Mouse (Mus musculus): ENCODE results near the gene Cetn2. TPM values are rescaled to one million over a fixed set of nuclear protein-coding genes. Genes with fewer than 3 reads are reported as not detected.

Gene Cetn2
- polyA plus RNA-seq, 1 experiment from 2014 or later = 91.5 TPM

- Histone ChIP-seq H3K27me3 (ENCODE audit: control insufficient read depth, insufficient read depth, low read depth, low read length) (no peaks in the 10 kb centered on the region), H3K4me2 (ENCODE audit: low read depth, low read length) (no peak overlapping the region), H3K27ac (ENCODE audit: low read length) (no peak overlapping the region), H3K9me3 (ENCODE audit: control insufficient read depth, low read length) (no peaks in the 10 kb centered on the region), H3K36me3 (ENCODE audit: control insufficient read depth, insufficient read depth, low read length) (no peaks in the 10 kb centered on the region), H3K4me3 (ENCODE audit: low read length) (no peak overlapping the region), H3K9ac (ENCODE audit: low read length) (no peak overlapping the region), H3K4me1 (replicated peaks; ENCODE audit: control insufficient read depth, insufficient read depth, low read length) (no peaks in the 10 kb centered on the region)
- 15% methylated on average over 2 of the region's 2 CpGs for WGBS
- ATAC-seq (ENCODE audit: low read depth) = 0 out of 2 replicates have a peak, but pooled peaks have one; percentile 26
These were observed 9.8 kb downstream of the Cetn2 start for GRCm38 (mm10) chrX:72908404-72908741.

- no peaks in the 10 kb centered on the region for H3K9me3 ChIP-seq (ENCODE audit: control insufficient read depth, low read length)
- H3K27ac ChIP-seq (ENCODE audit: low read length) = no peak overlapping the region
- no peak for ATAC-seq (ENCODE audit: low read depth)
- no peaks in the 10 kb centered on the region for H3K36me3 ChIP-seq (ENCODE audit: control insufficient read depth, insufficient read depth, low read length)
- no peak overlapping the region for H3K9ac ChIP-seq (ENCODE audit: low read length)
- no peaks in the 10 kb centered on the region for H3K4me1 ChIP-seq (replicated peaks; ENCODE audit: control insufficient read depth, insufficient read depth, low read length)
- no peak overlapping the region for H3K4me3 ChIP-seq (ENCODE audit: low read length)
- H3K27me3 ChIP-seq (ENCODE audit: control insufficient read depth, insufficient read depth, low read depth, low read length) = no peaks in the 10 kb centered on the region
- WGBS = 73% methylated on average over 6 of the region's 6 CpGs
- no peak overlapping the region for H3K4me2 ChIP-seq (ENCODE audit: low read depth, low read length)
These were observed 10.4 kb downstream of the Cetn2 start for GRCm38 (mm10) chrX:72907619-72908403.

- WGBS = 31% methylated on average over 1 of the region's 1 CpGs
- ATAC-seq (ENCODE audit: low read depth) = no peak
- H3K9ac ChIP-seq (ENCODE audit: low read length) = no peak overlapping the region
These were observed 15.7 kb downstream of the Cetn2 start for GRCm38 (mm10) chrX:72902530-72902929.

GRCm38 (mm10) chrX:72896055-72896437 lies 22.2 kb downstream of the Cetn2 start:
- no peak for ATAC-seq (ENCODE audit: low read depth)
- no peak overlapping the region for H3K4me3 ChIP-seq (ENCODE audit: low read length)
- 67% methylated on average over 1 of the region's 1 CpGs for WGBS
- H3K36me3 ChIP-seq (ENCODE audit: control insufficient read depth, insufficient read depth, low read length) = no peaks in the 10 kb centered on the region
- no peak overlapping the region for H3K4me2 ChIP-seq (ENCODE audit: low read depth, low read length)
- no peaks in the 10 kb centered on the region for H3K4me1 ChIP-seq (replicated peaks; ENCODE audit: control insufficient read depth, insufficient read depth, low read length)
- no peak overlapping the region for H3K9ac ChIP-seq (ENCODE audit: low read length)
- no peaks in the 10 kb centered on the region for H3K27me3 ChIP-seq (ENCODE audit: control insufficient read depth, insufficient read depth, low read depth, low read length)
- H3K27ac ChIP-seq (ENCODE audit: low read length) = no peak overlapping the region
- H3K9me3 ChIP-seq (ENCODE audit: control insufficient read depth, low read length) = no peaks in the 10 kb centered on the region

More at GRCm38 (mm10) chrX:72902530-72902929, 15.7 kb downstream of the Cetn2 start:
- Histone ChIP-seq H3K4me2 (ENCODE audit: low read depth, low read length) (no peak overlapping the region), H3K9me3 (ENCODE audit: control insufficient read depth, low read length) (no peaks in the 10 kb centered on the region), H3K4me3 (ENCODE audit: low read length) (no peak overlapping the region), H3K27ac (ENCODE audit: low read length) (no peak overlapping the region), H3K27me3 (ENCODE audit: control insufficient read depth, insufficient read depth, low read depth, low read length) (no peaks in the 10 kb centered on the region), H3K4me1 (replicated peaks; ENCODE audit: control insufficient read depth, insufficient read depth, low read length) (no peaks in the 10 kb centered on the region), H3K36me3 (ENCODE audit: control insufficient read depth, insufficient read depth, low read length) (no peaks in the 10 kb centered on the region)

- 64% methylated on average over 5 of the region's 5 CpGs for WGBS
- no peaks in the 10 kb centered on the region for H3K4me1 ChIP-seq (replicated peaks; ENCODE audit: control insufficient read depth, insufficient read depth, low read length)
- H3K27me3 ChIP-seq (ENCODE audit: control insufficient read depth, insufficient read depth, low read depth, low read length) = no peaks in the 10 kb centered on the region
- H3K9ac ChIP-seq (ENCODE audit: low read length) = no peak overlapping the region
- ATAC-seq (ENCODE audit: low read depth) = no peak
- no peak overlapping the region for H3K4me2 ChIP-seq (ENCODE audit: low read depth, low read length)
- no peak overlapping the region for H3K4me3 ChIP-seq (ENCODE audit: low read length)
- H3K9me3 ChIP-seq (ENCODE audit: control insufficient read depth, low read length) = no peaks in the 10 kb centered on the region
- H3K36me3 ChIP-seq (ENCODE audit: control insufficient read depth, insufficient read depth, low read length) = no peaks in the 10 kb centered on the region
- H3K27ac ChIP-seq (ENCODE audit: low read length) = no peak overlapping the region
These were observed 22.7 kb downstream of the Cetn2 start for GRCm38 (mm10) chrX:72895388-72896054.

Other genes starting within 250 kb of the Cetn2 start
- gene Gabrq, start 93.2 kb downstream of the Cetn2 start, polyA plus RNA-seq (2015; fragmentation: Nextera tagmentation; extraction: Ambion mirVana) = 0.74 and 0.84 TPM in 2 replicates
- 18.4 and 18.9 TPM in 2 replicates for gene Nsdhl, start 146 bp upstream of the Cetn2 start, polyA plus RNA-seq (2015; fragmentation: Nextera tagmentation; extraction: Ambion mirVana)
- gene Zfp185, start 68.9 kb upstream of the Cetn2 start, polyA plus RNA-seq (2015; fragmentation: Nextera tagmentation; extraction: Ambion mirVana) = 8.7 and 10.1 TPM in 2 replicates
- not detected in 2 replicates for gene Pnma5, start 118.7 kb upstream of the Cetn2 start, polyA plus RNA-seq (2015; fragmentation: Nextera tagmentation; extraction: Ambion mirVana)
- 0.10 and 0.15 TPM in 2 replicates for gene Pnma3, start 146.4 kb upstream of the Cetn2 start, polyA plus RNA-seq (2015; fragmentation: Nextera tagmentation; extraction: Ambion mirVana)
- 1.6 and 2.7 TPM in 2 replicates for gene Xlr4a, start 164.1 kb upstream of the Cetn2 start, polyA plus RNA-seq (2015; fragmentation: Nextera tagmentation; extraction: Ambion mirVana)
- 2.4 and 4.6 TPM in 2 replicates for gene Xlr3a, start 178.7 kb upstream of the Cetn2 start, polyA plus RNA-seq (2015; fragmentation: Nextera tagmentation; extraction: Ambion mirVana)
- not detected in 2 replicates for gene Gm14685, start 198.6 kb upstream of the Cetn2 start, polyA plus RNA-seq (2015; fragmentation: Nextera tagmentation; extraction: Ambion mirVana)
- gene Xlr5b, start 230.4 kb upstream of the Cetn2 start, polyA plus RNA-seq (2015; fragmentation: Nextera tagmentation; extraction: Ambion mirVana) = not detected in 2 replicates
- gene DXBay18, start 231.0 kb upstream of the Cetn2 start, polyA plus RNA-seq (2015; fragmentation: Nextera tagmentation; extraction: Ambion mirVana) = not detected in 2 replicates